Mouse (Mus musculus) lung, adult 2 months (tissue): ENCODE measurements around the gene H2-Eb2. TPM values are rescaled to one million over a fixed set of nuclear protein-coding genes. Genes with fewer than 3 reads are reported as not detected.

Experiments used
- DNase-seq: peaks from one replicate; pipeline ENCODE4 v3.0.0; 2022
- H3K4me1 ChIP-seq: fragments of 200-500 bp; 2 replicates; pipeline ENCODE4 v1.6.1; 2011; ENCODE audit warnings: low read length; ENCODE audit not compliant: control insufficient read depth, insufficient read depth
- H3K4me3 ChIP-seq: fragments of 200-500 bp; replicated peaks from 2 replicates; pipeline ENCODE3; 2011; ENCODE audit warnings: low read depth, mild to moderate bottlenecking, control low read depth, low read length; ENCODE audit errors: extremely low read depth
- CTCF ChIP-seq: fragments of 200-500 bp; IDR thresholded peaks from 2 replicates; pipeline ENCODE4 v1.5.1; 2011; ENCODE audit warnings: mild to moderate bottlenecking, low read length, control low read depth; ENCODE audit not compliant: insufficient read depth
- POLR2A ChIP-seq: fragments of 200-500 bp; IDR thresholded peaks from 2 replicates; pipeline ENCODE4 v1.6.1; 2011; ENCODE audit warnings: low read depth, mild to moderate bottlenecking, control low read depth, low read length, borderline replicate concordance; ENCODE audit errors: extremely low read depth
- WGBS: fragments of 180-500 bp; shearing (Covaris S2); methylation state at CpG from one replicate; pipeline ENCODE4 v1.1.7; 2018; 5-methylcytosine and 5-hydroxymethylcytosine counted together
- polyA plus RNA-seq: library from polyadenylated mRNA; depleted of rRNA; stranded (reverse); fragments of >200 nt; gene quantifications from 2 replicates; pipeline ENCODE4 v1.2.3, GENCODE M21; 2012; rRNA removed

H2-Eb2 gene
- polyA plus RNA-seq, 1 experiment, result 1.2 TPM

- Histone ChIP-seq H3K4me3 (no peak overlapping the region), H3K4me1 (no peaks in the 10 kb centered on the region)
- TF ChIP-seq CTCF (no peak), POLR2A (no peak)
- WGBS, result 66% methylated on average over 6 of the region's 6 CpGs
- DNase-seq, result no peak
These were observed 47.7 kb downstream of the H2-Eb2 start for GRCm38 (mm10) chr17:34373055-34373709.

- WGBS, result 73% methylated on average over 2 of the region's 2 CpGs
- DNase-seq, result no peak
- TF ChIP-seq CTCF (no peak), POLR2A (no peak)
- Histone ChIP-seq H3K4me1 (no peaks in the 10 kb centered on the region), H3K4me3 (no peak within 1 kb of the TSS)
These were observed 51.4 kb downstream of the H2-Eb2 start, which contains the start of gene Btnl1 for GRCm38 (mm10) chr17:34376847-34377246. Gene Btnl1 (plus strand): TSS chr17:34377132.

DNA sequence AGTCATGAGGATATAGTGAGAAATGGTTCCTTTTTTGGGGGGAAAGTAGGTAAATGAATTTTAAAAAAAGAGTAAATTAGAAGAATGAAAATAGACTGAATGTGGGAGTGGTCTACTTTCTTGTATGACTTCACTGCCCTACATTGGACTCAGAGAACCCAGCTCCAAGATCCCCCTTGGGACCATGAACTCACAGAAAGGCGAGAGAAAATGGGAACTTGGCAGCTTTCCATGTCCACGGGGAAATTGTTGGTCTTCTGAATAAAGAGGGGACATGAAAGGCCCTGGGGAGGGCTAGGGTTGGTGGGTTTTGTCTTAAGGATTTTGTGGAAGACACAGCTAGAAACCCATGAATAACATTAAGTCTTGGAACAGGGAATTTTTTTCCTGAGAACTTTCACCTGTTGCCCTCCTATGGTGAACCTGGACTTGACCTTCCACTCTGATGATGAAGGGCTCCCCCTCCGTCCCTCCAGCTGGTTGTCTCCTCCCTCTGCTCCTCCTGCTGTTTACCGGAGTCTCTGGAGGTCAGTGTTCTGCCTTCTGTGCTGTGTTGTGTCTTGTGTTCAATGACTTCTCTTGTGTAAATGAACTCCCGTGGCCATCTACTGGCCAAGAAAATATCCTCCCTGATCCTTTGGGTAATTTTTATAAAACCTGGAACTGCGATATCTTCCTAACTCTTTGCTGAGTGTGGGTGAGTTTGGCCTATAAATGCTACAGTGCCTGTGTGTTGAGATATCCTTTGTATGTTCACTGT, 52.2 kb downstream of the H2-Eb2 start:
- 44% methylated on average over 6 of the region's 6 CpGs for WGBS
- no peak for TF ChIP-seq CTCF
- no peak for TF ChIP-seq POLR2A
- no peak for DNase-seq
- H3K4me1 ChIP-seq, result no peaks in the 10 kb centered on the region
- no peak overlapping the region for H3K4me3 ChIP-seq

DNA sequence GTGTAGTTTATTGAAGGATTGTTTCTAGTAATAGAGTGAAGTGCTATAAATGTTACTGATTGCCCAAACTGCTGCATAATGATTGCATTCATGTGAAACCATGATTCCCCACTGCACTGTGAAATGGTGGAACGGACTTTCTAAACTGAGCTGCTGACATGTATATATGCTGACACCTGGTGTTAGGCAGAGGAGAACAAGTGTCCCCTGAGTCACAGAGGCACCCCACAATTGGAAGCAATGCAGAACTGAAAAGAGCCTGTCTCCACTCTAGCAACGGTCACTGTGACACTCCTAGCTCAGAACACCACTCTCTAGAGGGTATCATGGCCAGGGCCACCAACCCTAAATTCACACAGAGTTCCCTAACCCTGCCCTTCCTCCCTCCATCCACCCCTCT, 53.3 kb downstream of the H2-Eb2 start:
- Histone ChIP-seq H3K4me3 (no peak overlapping the region), H3K4me1 (no peaks in the 10 kb centered on the region)
- TF ChIP-seq POLR2A (no peak), CTCF (no peak)
- 66% methylated on average over 2 of the region's 2 CpGs for WGBS
- no peak for DNase-seq

DNA sequence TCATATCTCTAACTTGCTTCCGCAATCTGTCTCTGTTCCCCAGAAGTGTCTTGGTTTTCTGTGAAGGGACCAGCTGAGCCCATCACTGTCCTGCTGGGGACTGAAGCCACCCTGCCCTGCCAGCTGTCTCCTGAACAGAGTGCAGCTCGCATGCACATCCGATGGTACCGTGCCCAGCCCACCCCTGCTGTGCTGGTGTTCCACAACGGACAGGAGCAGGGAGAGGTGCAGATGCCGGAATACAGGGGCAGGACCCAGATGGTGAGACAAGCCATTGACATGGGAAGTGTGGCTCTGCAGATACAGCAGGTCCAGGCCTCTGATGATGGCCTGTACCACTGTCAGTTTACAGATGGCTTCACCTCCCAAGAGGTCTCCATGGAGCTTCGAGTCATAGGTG, 54.0 kb downstream of the H2-Eb2 start:
- WGBS, result 77% methylated on average over 7 of the region's 7 CpGs
- no peaks in the 10 kb centered on the region for H3K4me1 ChIP-seq
- TF ChIP-seq POLR2A, result no peak
- no peak for TF ChIP-seq CTCF
- DNase-seq, result no peak
- no peak overlapping the region for H3K4me3 ChIP-seq

DNA sequence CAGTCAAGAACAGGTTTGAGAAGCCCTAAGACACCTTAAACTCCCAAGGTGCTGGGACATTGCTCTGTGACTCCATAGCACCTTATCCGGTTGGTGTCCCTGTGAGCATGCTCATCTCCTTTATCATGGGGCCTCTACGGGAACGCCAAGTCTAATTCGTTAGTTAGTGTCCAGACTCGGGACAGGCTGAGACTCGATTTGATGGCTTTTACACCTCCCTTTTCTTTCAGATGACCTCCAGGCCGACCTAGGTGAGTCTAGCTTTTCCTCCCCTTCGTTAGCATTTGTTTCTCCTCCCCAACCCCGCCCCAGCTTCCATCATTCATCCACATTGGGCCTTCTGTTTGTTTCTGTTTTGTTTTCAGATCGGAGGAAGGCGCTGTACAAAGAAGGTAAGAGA, 56.4 kb downstream of the H2-Eb2 start:
- no peak for DNase-seq
- Histone ChIP-seq H3K4me1 (no peaks in the 10 kb centered on the region), H3K4me3 (no peak overlapping the region)
- 64% methylated on average over 11 of the region's 11 CpGs for WGBS
- no peak for TF ChIP-seq POLR2A
- TF ChIP-seq CTCF, result no peak

- Histone ChIP-seq H3K4me3 (no peak overlapping the region), H3K4me1 (no peaks in the 10 kb centered on the region)
- DNase-seq, result no peak
- TF ChIP-seq POLR2A (no peak), CTCF (0 out of 2 replicates have a peak, but pooled peaks have one; percentile 12)
- 73% methylated on average over 7 of the region's 7 CpGs for whole genome bisulfite sequencing
These were observed 57.7 kb downstream of the H2-Eb2 start for GRCm38 (mm10) chr17:34383212-34383611.

- Histone ChIP-seq H3K4me3 (no peak overlapping the region), H3K4me1 (no peaks in the 10 kb centered on the region)
- TF ChIP-seq CTCF, result no peak
- no peak for TF ChIP-seq POLR2A
- WGBS, result 42% methylated on average over 3 of the region's 3 CpGs
- no peak for DNase-seq
These were observed 59.2 kb downstream of the H2-Eb2 start for GRCm38 (mm10) chr17:34384699-34385098.

DNA sequence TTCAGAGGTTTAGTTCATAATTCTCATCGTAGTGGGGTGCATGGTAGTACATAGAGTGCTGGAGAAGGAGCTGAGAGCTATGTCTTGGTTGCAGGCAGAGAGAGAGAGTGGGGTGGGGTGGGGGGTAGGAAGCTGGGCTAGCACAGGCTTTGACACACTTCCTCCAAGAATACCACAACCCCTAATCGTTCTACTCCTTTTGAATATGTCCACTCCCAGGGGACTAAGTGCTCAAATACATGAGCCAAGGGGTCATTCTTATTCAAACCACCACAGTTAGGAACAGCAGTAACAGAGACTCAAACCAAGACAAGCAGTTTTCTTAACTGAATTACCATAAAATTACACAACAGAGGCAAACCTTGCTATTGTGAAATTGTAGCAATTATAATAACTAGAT, 61.2 kb downstream of the H2-Eb2 start:
- no peak for DNase-seq
- TF ChIP-seq CTCF, result no peak
- H3K4me1 ChIP-seq, result no peaks in the 10 kb centered on the region
- no peak overlapping the region for H3K4me3 ChIP-seq
- 70% methylated on average over 2 of the region's 2 CpGs for WGBS

DNA sequence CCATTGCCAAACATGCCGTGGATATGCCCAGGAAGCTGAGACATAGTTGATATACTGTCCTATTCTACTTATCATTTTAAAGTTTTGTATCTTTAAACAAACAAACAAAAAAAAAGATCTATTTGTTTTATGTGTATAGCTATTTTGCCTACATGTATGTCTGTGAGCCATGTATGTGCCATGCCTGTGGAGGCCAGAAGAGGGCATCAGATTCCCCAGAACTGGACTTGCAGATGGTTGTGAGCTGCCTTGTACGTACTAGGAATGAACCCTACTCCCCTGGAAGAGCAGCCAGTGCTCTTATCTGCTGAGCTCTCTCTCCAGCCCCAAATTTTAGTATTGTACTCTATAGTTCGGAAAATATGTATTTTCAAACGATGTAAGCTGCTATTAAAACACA, 63.0 kb downstream of the H2-Eb2 start:
- TF ChIP-seq CTCF, result peak; percentile 87
- no peak for TF ChIP-seq POLR2A
- 30% methylated on average over 4 of the region's 4 CpGs for WGBS
- H3K4me3 ChIP-seq, result no peak overlapping the region
- H3K4me1 ChIP-seq, result peaks cover 2% of the 10 kb centered on the region; the same call in 1 of the 2 replicates
- DNase-seq, result peak; percentile 28

Other genes starting within 250 kb of the H2-Eb2 start
- gene H2-Oa, start 233.3 kb upstream of the H2-Eb2 start, polyA plus RNA-seq, result 14.1 and 19.8 TPM in 2 replicates
- 109 and 118 TPM in 2 replicates for gene H2-DMa, start 206.1 kb upstream of the H2-Eb2 start, polyA plus RNA-seq
- gene Brd2, start 203.0 kb upstream of the H2-Eb2 start, polyA plus RNA-seq, result 101 and 140 TPM in 2 replicates
- 33.3 and 38.9 TPM in 2 replicates for gene H2-DMb2, start 182.4 kb upstream of the H2-Eb2 start, polyA plus RNA-seq
- gene H2-DMb1, start 172.6 kb upstream of the H2-Eb2 start, polyA plus RNA-seq, result 146 and 187 TPM in 2 replicates
- gene Tap1, start 138.1 kb upstream of the H2-Eb2 start, polyA plus RNA-seq, result 45.1 and 46.3 TPM in 2 replicates
- gene Psmb9, start 137.9 kb upstream of the H2-Eb2 start, polyA plus RNA-seq, result 83.8 and 99.1 TPM in 2 replicates
- gene Psmb8, start 127.9 kb upstream of the H2-Eb2 start, polyA plus RNA-seq, result 112 and 130 TPM in 2 replicates
- 68.8 and 70.9 TPM in 2 replicates for gene Tap2, start 122.1 kb upstream of the H2-Eb2 start, polyA plus RNA-seq
- gene H2-Ob, start 86.8 kb upstream of the H2-Eb2 start, polyA plus RNA-seq, result 18.8 and 34.6 TPM in 2 replicates
- 1,370 and 1,736 TPM in 2 replicates for gene H2-Ab1, start 68.0 kb upstream of the H2-Eb2 start, polyA plus RNA-seq
- gene H2-Aa, start 37.8 kb upstream of the H2-Eb2 start, polyA plus RNA-seq, result 544 and 571 TPM in 2 replicates
- 256 and 285 TPM in 2 replicates for gene H2-Eb1, start 19.8 kb upstream of the H2-Eb2 start, polyA plus RNA-seq
- 0.37 and 0.78 TPM in 2 replicates for gene Btnl2, start 29.2 kb downstream of the H2-Eb2 start, polyA plus RNA-seq
- gene Btnl1, start 51.5 kb downstream of the H2-Eb2 start, polyA plus RNA-seq, result 0.06 and 0.07 TPM in 2 replicates
- 0.49 and 0.75 TPM in 2 replicates for gene BC051142, start 73.2 kb downstream of the H2-Eb2 start, polyA plus RNA-seq
- gene Btnl4, start 151.7 kb downstream of the H2-Eb2 start, polyA plus RNA-seq, result 0.08 TPM in 1 of 2 replicates, not detected in the other
- gene Btnl6, start 191.7 kb downstream of the H2-Eb2 start, polyA plus RNA-seq, result 0.15 TPM in 1 of 2 replicates, not detected in the other
- gene Notch4, start 238.6 kb downstream of the H2-Eb2 start, polyA plus RNA-seq, result 105 and 168 TPM in 2 replicates